Mouse (Mus musculus) heart, postnatal 14 days (tissue): Measurements from ENCODE around the gene Rs1. TPM values are rescaled to one million over a fixed set of nuclear protein-coding genes. Genes with fewer than 3 reads are reported as not detected.
"Not testable (repeated sequence)": the region's sequence is repeated elsewhere in the genome, so short reads cannot be mapped to it uniquely, and the experiment has no call there.

Experiments
- DNase-seq, 2 experiments: peaks; one replicate each; pipeline ENCODE4 v3.0.0; 2021 to 2022
- intact Hi-C: fragments of 180-260 bp; cut with DNase I; formaldehyde crosslinking; loops from one replicate; pipeline ENCODE4 v1.15.1; 2025
- long read RNA-seq, 2 experiments: library from polyadenylated mRNA; stranded (forward); transcript quantifications; one replicate each; pipeline ENCODE4 v2.0.0; 2021
- total RNA-seq, 2 experiments: library from RNA; stranded (reverse); gene quantifications; 2 replicates each; pipeline ENCODE4 v1.2.3; 2021

Gene Rs1
- under 1 TPM; 0.29 to 0.57 TPM for total RNA-seq
- long read RNA-seq, experiment 1 = 0 reads
- long read RNA-seq, experiment 2 = 0 reads

DNA sequence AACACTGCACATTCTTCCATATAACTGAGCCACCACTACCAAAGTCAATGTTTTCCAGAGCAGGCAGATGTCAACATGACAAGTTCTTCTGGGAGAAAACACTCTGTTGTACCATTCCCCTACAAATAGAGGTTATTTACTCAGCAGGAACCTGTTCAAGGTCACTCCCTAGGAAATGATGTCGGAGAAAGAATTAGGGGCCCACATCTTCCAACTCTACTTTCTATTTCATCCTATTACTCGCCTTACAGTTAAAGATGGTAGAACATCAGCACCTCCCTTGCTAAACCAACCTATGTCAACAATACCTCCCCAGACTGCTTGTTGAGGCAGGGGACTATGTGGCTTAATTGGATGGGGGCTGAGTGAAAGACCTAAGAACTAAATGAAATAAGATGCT is at the start of gene Rs1:
Rs1 (plus strand) TSS at position 301 of the 400 bp plus-strand sequence.
- intact Hi-C loops = loop anchor here (5.0 to 10.0 kb wide), 3 partner anchors 183 to 630 kb away; partner anchors contain the start of gene Pdha1

DNA sequence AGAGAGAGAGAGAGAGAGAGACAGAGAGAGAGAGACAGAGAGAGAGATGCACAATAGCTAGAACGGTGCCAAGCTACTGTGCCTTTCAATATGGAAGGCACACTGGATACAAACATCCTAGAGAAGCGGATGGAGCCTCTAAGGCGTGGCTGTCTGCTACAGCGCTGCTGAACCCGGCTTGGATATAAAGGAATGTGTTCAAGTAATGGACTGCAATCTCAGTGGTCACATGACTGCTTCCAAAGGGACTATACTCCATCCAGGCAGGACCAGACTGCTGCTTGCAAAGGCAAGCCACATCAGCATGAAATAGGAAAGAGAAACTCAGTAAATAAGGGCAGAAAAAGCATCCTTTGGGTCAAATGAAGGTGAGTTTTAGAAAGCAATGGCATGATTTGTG is 32.2 kb upstream of the Rs1 start, which contains the start of gene Ppef1:
Ppef1 (minus strand) TSS at position 116 of the 400 bp plus-strand sequence.
- no peak for DNase-seq
- intact Hi-C loops = no loop called here

More for the DNA sequence above, at the start of gene Rs1:
- DNase-seq = no peak

DNA sequence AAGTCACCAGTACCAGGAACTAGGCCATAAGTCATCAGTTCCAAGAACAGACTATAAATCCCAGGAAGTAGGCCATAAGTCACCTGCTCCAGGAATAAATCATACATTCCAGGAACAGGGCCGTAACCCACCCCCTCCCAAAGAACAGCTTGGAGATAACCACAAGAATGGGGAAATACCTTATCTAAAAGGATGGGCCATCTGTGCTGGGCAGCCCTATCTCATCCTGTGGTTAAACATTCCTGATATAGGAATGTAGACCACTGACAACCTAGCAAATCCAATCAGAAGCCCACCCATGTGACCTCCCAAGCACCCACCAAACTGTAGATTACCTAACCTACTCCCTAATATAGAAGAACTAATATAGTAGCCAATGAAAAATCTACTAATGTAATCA is 22.4 kb upstream of the Rs1 start:
- DNase-seq = no peak
- intact Hi-C loops = no loop called here

DNA sequence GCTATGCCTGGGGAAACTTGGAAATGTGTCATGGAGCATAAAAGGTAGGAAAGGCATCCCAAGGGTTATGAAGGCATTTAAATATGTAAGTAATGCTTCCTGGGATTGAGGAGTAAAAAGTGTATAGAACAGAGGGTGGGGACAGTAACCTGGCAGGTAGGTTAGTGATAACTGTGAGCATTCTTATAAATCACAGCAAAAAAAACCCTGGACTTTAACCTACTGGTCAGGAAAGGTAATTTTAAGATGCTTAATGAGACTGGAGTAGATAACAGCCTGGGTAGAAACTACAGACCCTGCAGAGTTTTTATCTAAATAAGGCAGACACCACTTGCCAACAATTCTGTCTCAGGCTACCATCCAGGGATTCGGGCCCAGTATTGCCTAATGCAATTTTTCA is 19.2 kb upstream of the Rs1 start:
- intact Hi-C loops = no loop called here
- DNase-seq = no peak

DNA sequence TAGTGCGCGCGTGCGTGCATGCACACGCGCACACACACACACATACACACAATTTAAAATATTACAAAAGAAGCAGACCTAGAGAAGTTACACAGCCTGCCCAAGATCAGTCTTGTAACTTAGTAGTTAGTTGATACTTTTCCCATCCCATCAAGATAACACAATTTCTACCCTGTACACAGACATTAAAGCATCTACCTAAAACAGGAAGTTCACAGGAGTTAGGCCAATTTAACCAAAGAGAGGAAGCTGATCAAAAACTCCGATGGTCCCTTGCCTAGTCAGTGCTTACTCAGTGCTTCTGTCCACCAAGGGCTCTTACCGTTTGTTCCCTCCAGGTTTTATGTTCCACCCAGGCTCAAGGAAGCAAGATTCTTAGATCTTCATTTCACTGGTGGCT is 17.0 kb upstream of the Rs1 start:
- intact Hi-C loops = no loop called here
- no peak for DNase-seq

DNA sequence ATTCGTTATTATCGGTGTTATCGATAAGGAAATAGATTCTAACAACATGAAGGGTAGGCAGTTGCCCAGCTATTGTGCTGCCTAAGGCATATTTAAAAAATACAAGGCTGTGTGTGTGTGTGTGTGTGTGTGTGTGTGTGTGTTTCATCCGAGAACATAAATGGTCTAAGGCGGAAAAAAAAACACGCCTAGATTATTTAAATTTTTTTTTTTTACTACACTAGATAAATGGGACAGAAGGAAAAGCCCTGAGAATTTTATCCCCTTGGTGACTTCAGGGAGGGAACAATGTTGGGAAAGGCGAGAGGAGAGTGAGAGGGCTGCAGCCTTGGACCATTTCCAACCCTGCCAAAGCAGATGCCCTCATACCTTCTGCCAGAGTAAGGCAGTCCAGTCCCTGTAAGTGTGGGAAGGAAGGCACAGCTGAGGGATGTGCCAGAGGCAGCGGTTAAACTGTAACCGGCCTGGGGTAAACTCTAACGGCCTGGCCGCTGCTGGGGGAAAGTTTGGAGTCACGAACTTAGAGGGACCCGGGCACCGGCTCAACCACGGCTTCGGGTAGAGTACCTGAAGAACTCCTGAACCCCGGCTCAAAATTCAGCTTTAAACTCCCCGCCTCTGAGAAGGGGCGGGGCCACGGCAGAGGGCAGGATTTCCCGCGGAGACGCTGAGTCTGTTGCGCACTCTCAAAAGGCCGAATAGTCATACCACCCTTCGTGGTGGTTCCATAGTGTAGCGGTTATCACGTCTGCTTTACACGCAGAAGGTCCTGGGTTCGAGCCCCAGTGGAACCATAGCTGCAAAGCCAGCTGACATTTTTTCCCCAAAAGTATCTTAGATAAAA is 2.2 kb upstream of the Rs1 start:
- intact Hi-C loops = loop anchor here (5.0 to 10.0 kb wide), 3 partner anchors 181 to 628 kb away; partner anchors contain the start of gene Pdha1
- DNase-seq = peak; percentile 90 to 95

DNA sequence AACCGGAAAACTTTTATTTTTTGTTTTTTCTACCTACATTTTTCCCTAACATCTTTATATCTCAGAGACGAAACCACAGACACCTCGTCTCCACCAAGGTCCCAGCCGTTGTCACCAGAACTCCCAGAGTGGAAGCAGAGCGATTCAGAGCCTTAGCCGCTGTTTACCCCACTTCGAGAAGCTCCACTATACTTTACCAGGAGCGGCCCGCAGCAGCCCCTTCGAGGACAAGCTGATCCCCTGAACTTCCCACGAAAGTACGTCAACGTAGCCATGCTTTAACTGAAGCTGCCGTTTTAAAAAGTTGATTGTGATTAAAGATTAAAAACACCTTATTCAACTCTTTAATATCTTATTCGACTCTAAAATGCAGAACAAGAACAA is 1.6 kb upstream of the Rs1 start:
- intact Hi-C loops = loop anchor here (5.0 to 10.0 kb wide), 3 partner anchors 181 to 629 kb away; partner anchors contain the start of gene Pdha1
- DNase-seq = no peak

DNA sequence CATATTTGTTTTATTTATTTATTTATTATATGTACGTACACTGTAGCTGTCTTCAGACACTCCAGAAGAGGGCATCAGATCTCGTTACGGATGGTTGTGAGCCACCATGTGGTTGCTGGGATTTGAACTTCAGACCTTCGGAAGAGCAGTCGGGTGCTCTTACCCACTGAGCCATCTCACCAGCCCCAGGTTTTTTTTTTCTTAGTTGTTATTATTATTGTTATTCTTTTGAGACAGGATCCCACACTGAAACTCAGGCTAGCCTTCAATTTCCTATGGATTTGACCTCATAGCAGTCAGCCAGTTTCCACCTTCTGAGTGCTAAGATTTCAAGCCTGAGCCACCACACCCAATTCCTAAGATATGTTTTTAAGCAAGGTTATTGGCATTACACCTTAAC is 1.8 kb downstream of the Rs1 start:
- not testable (repeated sequence) for DNase-seq
- intact Hi-C loops = loop anchor here (5.0 to 10.0 kb wide), 3 partner anchors 185 to 632 kb away; partner anchors contain the start of gene Pdha1

DNA sequence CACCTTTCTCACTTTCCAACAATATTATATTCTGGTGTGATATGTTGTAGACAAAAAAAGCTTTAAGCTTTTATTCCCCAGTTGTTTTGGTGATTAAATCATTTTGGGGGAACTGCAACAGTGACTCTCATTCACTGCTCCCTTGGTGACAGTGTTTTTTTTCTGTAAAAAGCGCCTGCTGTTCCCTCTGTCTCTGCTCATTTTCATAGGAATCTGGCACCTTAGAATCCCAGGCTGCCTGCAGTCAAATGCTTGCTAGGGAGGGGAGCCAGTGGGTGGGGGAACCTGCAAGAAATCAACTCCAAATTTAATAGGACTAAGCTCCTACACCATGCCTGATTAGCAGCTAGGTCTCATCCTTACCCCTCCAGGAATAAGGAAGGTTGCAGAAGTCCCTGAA is 5.2 kb downstream of the Rs1 start:
- intact Hi-C loops = no loop called here
- DNase-seq = no peak

DNA sequence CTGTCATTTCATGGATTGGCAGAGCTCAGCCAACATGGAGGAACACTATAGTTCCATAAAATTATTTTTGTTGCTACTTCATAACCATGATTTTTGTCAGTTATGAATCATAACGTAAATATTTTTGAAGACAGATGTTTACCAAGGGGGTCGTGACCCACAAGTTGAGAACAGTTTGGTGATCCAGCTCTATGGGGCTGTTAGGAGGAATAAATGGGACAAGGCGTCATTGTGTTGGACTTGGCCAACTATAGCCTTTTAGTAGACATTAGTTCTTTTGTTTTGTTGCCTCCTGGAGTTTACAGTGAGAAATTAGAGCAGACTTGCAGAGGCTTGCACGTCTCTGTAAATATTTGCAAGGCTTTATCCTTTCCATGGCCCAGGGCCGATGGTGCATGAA is 14.5 kb downstream of the Rs1 start:
- DNase-seq = no peak
- intact Hi-C loops = no loop called here

DNA sequence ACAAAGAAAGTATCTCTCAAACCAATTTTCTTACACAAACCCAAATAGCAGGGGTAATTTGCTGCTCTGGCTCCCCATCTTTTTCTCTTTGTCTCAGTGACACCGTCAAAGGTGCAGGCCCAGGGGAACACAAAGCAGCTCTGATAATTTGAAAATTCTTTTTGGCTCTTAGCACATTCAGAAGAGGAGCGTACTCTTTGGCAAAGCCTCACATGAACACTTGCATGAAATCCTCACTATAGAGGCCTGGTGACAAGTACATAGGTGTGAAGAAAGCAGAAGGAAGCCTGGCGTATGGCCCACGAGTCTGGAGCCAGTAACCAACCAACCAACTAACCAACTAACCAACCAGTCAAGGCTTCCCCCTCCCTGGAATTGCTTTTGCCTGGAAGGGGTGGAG is 27.1 kb downstream of the Rs1 start:
- intact Hi-C loops = no loop called here
- DNase-seq = no peak

DNA sequence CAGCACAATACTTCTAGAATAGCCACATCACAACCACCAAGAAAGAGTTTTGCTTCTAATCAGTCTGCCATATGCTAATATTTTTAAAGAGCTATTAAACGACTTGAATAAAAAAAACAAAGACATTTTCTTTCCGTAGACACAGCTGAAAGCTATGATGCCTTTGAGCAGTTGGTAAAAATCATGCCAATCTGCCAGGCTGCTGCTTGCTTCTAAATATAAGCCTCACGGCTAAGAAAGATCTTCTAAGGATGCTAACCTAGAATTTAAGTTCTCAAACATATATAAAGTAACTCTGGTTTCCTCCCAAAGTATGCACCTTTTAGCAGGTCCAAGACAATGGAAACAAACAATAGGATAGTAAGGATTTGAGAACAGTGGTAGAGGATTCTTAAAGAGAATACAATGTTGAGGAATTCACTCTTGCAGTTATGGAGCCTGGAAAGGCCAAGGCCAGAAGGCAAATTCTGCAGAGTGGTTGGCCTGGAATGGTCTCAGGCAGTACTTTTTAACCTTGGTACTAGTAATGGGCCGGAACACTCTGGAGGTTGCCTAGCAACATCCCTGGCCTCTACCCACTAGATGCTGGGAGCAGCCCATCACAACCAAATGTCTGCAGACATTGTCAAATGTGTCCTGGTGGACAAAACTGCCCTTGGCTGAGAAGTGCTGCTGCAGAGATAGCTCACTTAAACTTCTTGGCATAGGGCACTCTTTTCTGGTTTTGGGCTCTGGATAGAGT is 36.8 kb downstream of the Rs1 start:
- no peak for DNase-seq
- intact Hi-C loops = no loop called here

DNA sequence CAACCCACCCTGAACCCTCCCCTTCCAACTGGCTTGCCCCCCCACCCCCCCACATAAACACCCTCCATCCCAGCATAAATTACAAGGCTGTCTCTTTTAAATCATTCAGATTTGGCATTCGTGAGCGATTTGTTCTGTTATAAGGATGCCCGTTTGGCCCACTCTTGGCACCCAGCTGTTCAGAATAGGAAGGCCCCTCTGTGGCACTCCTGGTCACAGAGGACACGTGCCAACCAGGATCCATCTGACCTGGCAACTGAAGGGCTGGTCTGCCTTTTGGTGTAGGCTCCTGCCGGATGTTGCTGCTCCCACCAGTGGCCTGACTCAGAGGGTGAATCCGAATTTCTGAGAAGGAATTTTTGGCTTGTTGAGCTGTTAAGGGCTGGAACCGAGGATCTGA is 40.4 kb downstream of the Rs1 start:
- no peak for DNase-seq
- intact Hi-C loops = no loop called here

Other genes with a start within 250 kb of the Rs1 start
- not detected for gene Ppef1, start 32.2 kb upstream of the Rs1 start, total RNA-seq
- gene Gja6, start 139.0 kb downstream of the Rs1 start, total RNA-seq = under 1 TPM; 0.14 to 0.32 TPM
- gene Cdkl5, start 226.7 kb downstream of the Rs1 start, total RNA-seq = 1 to 10 TPM; 6.7 to 7.3 TPM